Mouse (Mus musculus) liver, embryonic 14.5 days (tissue): ENCODE results near the gene Bbs12.

Source experiments
- CTCF ChIP-seq: IDR thresholded peaks from 2 replicates; pipeline ENCODE4 v1.5.1; 2016; ENCODE audit warnings: antibody characterized with exemption, low read depth, control low read depth
- EP300 ChIP-seq: IDR thresholded peaks from 2 replicates; pipeline ENCODE4 v1.6.1; 2016; ENCODE audit warnings: antibody characterized with exemption, low read depth

GRCm38 (mm10) chr3:37353951-37354481, 41.7 kb downstream of the Bbs12 start:
- TF ChIP-seq CTCF (no peak), EP300 (no peak)
